Mouse (Mus musculus) liver, adult 10 weeks (tissue): ENCODE measurements around the gene Kansl1. TPM values are rescaled to one million over a fixed set of nuclear protein-coding genes. Genes with fewer than 3 reads are reported as not detected.

Source experiments
- polyA plus RNA-seq: library from polyadenylated mRNA; stranded (reverse); fragments of 350-450 nt; fragmentation: Illumina TruSeq; extraction: RNeasy Lipid Tissue Mini Kit (QIAGEN cat#74804); gene quantifications from one replicate; pipeline ENCODE4 v1.2.3, GENCODE M21; 2014; ENCODE audit warnings: low read depth, low replicate concordance

The Kansl1 gene
- 8.8 TPM for polyA plus RNA-seq

GRCm38 (mm10) chr11:104468751-104469268 lies at the start of gene Kansl1:
Kansl1 (minus strand) TSS chr11:104468861.

Other genes with a start within 250 kb of the Kansl1 start
- gene Mapt, start 237.5 kb downstream of the Kansl1 start, polyA plus RNA-seq = 0.66 TPM
- gene Cdc27, start 81.8 kb upstream of the Kansl1 start, polyA plus RNA-seq = 27.9 TPM
- not detected for gene Myl4, start 81.8 kb upstream of the Kansl1 start, polyA plus RNA-seq
- gene Itgb3, start 139.1 kb upstream of the Kansl1 start, polyA plus RNA-seq = 0.95 TPM
- 0.03 TPM for gene Gm11639, start 216.8 kb upstream of the Kansl1 start, polyA plus RNA-seq